In the genomic region with DNA sequence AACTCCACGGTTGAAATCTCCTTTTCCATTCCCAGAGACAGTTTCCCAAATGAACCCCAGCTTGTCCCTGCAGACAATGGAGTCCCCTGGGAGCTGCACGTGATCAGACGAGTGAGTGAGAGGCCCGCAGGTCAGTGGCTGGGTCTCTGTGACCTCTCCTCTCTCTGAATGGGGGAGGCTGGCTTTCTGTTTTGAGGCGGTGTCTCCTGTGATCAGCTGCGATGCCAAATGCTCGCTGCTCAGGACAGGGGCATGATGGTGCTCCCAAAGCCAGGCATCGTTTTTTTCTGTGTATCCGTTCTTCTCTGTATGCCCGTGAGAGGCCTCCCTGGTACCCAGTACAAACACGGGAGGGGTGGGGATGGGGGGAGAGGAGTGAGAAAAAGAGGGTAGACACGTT, we compare ENCODE assay signal across 8 mouse cellular contexts.
DNase-seq lines count a peak whose midpoint lies in the region; ATAC-seq and TF ChIP-seq lines count a peak whose summit lies in the region.

No protein-coding gene starts in this region.

- peak overlapping the region; percentile 78 for H3K9ac ChIP-seq in ES-E14 (ENCODE audit: insufficient read depth, low read depth, low read length, poor library complexity, severe bottlenecking)
- H3K9ac ChIP-seq in embryonic facial prominence, embryonic 12.5 days, result 0 out of 2 replicates have a peak overlapping the region, but pooled peaks have one; percentile 17
- no peak overlapping the region for H3K9ac ChIP-seq in liver, embryonic 12.5 days

- H3K4me3 ChIP-seq in ES-E14 (ENCODE audit: insufficient read depth in 1 of 2, low read depth in 1 of 2, low read length in 2 of 2, poor library complexity in 1 of 2, severe bottlenecking in 1 of 2), result peak overlapping the region; percentile 33 to 40
- no peak overlapping the region for H3K4me3 ChIP-seq in embryonic facial prominence, embryonic 12.5 days
- H3K4me3 ChIP-seq in hindbrain, embryonic 10.5 days, result peak overlapping the region; percentile 41
- H3K4me3 ChIP-seq in liver, embryonic 12.5 days, result no peak overlapping the region

- in situ Hi-C loops in ES-E14 (cut with MboI; ENCODE audit: low sequenced_read_pairs in 2 of 2, unreplicated experiment in 2 of 2), result no loop called here

- no peaks in the 10 kb centered on the region for H3K36me3 ChIP-seq in ES-E14 (ENCODE audit: control insufficient read depth, insufficient read depth, low read length, poor library complexity, severe bottlenecking)
- H3K36me3 ChIP-seq in embryonic facial prominence, embryonic 12.5 days, result no peaks in the 10 kb centered on the region
- H3K36me3 ChIP-seq in hindbrain, embryonic 10.5 days, result no peaks in the 10 kb centered on the region
- H3K36me3 ChIP-seq in liver, embryonic 12.5 days, result no peaks in the 10 kb centered on the region

- 0 out of 2 replicates have a peak, but pooled peaks have one; percentile 42 for ATAC-seq in embryonic facial prominence, embryonic 12.5 days (ENCODE audit: insufficient number of reproducible peaks, insufficient read depth, low FRiP score, low TSS enrichment)
- no peak for ATAC-seq in liver, embryonic 12.5 days
- ATAC-seq in CD4-positive, CD25-positive, alpha-beta regulatory T cell, adult 4 months, result no peak

- peaks cover 15 to 32% of the 10 kb centered on the region in 2 experiments for H3K4me1 ChIP-seq in ES-E14 (ENCODE audit: control insufficient read depth in 2 of 2, insufficient read depth in 2 of 2, low read length in 2 of 2, poor library complexity in 1 of 2)
- peaks cover 17% of the 10 kb centered on the region for H3K4me1 ChIP-seq in embryonic facial prominence, embryonic 12.5 days
- H3K4me1 ChIP-seq in hindbrain, embryonic 10.5 days (replicated peaks), result peaks cover 66% of the 10 kb centered on the region
- no peaks in the 10 kb centered on the region for H3K4me1 ChIP-seq in liver, embryonic 12.5 days

- DNase-seq in ES-E14 (ENCODE audit: low read depth, low spot score), result peak; percentile 55
- DNase-seq in hindbrain, embryonic 10.5 days (ENCODE audit: low spot score), result peak; percentile 87
- no peak for DNase-seq in T-cell, adult 2 months (ENCODE audit: low spot score)
- no peak for DNase-seq in c-Kit-positive CD71-positive TER-119-positive erythroid progenitor cells, embryonic 14.5 days (ENCODE audit: low spot score)
- no peak for DNase-seq in layer of hippocampus, postnatal 10 days (ENCODE audit: low spot score in 2 of 2)

- H3K27me3 ChIP-seq in embryonic facial prominence, embryonic 12.5 days, result no peaks in the 10 kb centered on the region
- H3K27me3 ChIP-seq in hindbrain, embryonic 10.5 days (ENCODE audit: insufficient read depth, poor library complexity, severe bottlenecking), result peaks cover 88% of the 10 kb centered on the region
- H3K27me3 ChIP-seq in liver, embryonic 12.5 days (replicated peaks), result no peaks in the 10 kb centered on the region; the same call in 1 of the 2 replicates

- 5% methylated on average over 12 of the region's 12 CpGs for WGBS in embryonic facial prominence, embryonic 12.5 days
- 4% methylated on average over 12 of the region's 12 CpGs for WGBS in hindbrain, embryonic 10.5 days
- WGBS in liver, embryonic 12.5 days (ENCODE audit: insufficient replicate concordance), result 30% methylated on average over 12 of the region's 12 CpGs

- peak overlapping the region; percentile 35 for H3K4me2 ChIP-seq in embryonic facial prominence, embryonic 12.5 days (replicated peaks)
- H3K4me2 ChIP-seq in liver, embryonic 12.5 days, result peak overlapping the region; percentile 20; the same call in 1 of the 2 replicates

- peak overlapping the region; percentile 99 for H3K27ac ChIP-seq in ES-E14 (ENCODE audit: insufficient read depth, low read depth, low read length, poor library complexity, severe bottlenecking)
- 0 out of 2 replicates have a peak overlapping the region, but pooled peaks have one; percentile 26 for H3K27ac ChIP-seq in embryonic facial prominence, embryonic 12.5 days
- peak overlapping the region; percentile 89 for H3K27ac ChIP-seq in hindbrain, embryonic 10.5 days
- no peak overlapping the region for H3K27ac ChIP-seq in liver, embryonic 12.5 days

- no peaks in the 10 kb centered on the region for H3K9me3 ChIP-seq in ES-E14 (ENCODE audit: control insufficient read depth, insufficient read depth, low read depth, low read length)
- no peaks in the 10 kb centered on the region for H3K9me3 ChIP-seq in embryonic facial prominence, embryonic 12.5 days
- 0 out of 2 replicates have a peak, but pooled peaks cover 3% of the 10 kb centered on the region for H3K9me3 ChIP-seq in hindbrain, embryonic 10.5 days
- H3K9me3 ChIP-seq in liver, embryonic 12.5 days (replicated peaks), result no peaks in the 10 kb centered on the region

TF ChIP-seq in ES-E14, 5 proteins besides CTCF, POLR2A, EP300 and RAD21:
- TF ChIP-seq HCFC1 (IDR thresholded peaks at IDR 0.05; ENCODE audit: borderline replicate concordance, insufficient read depth, low read length) (no peak), ZC3H11A (IDR thresholded peaks at IDR 0.05; ENCODE audit: borderline replicate concordance, low read depth, low read length) (no peak), CHD2 (IDR thresholded peaks at IDR 0.05; ENCODE audit: low read depth, low read length) (no peak), ZNF384 (IDR thresholded peaks at IDR 0.05; ENCODE audit: low read depth, low read length) (no peak), MAFK (IDR thresholded peaks at IDR 0.05; ENCODE audit: insufficient read depth, low read depth, low read length) (no peak)
TF ChIP-seq in ES-E14: peak in this region for 0.

Comparison
In these comparisons a context has a peak if more than half of its experiments do, and no peak if none do; other contexts are left out.
1. DNase-seq: peak in ES-E14 (single experiment) and hindbrain, embryonic 10.5 days (single experiment); none in T-cell, adult 2 months (single experiment), c-Kit-positive CD71-positive TER-119-positive erythroid progenitor cells, embryonic 14.5 days (single experiment) and layer of hippocampus, postnatal 10 days (0 of 2).
2. H3K4me3 ChIP-seq: peak in ES-E14 (2 of 2) and hindbrain, embryonic 10.5 days (single experiment); none in embryonic facial prominence, embryonic 12.5 days (single experiment) and liver, embryonic 12.5 days (single experiment).